Mouse (Mus musculus) C3H10T1/2 (cell line): Measurements from ENCODE around the gene Slc2a9. TPM values are rescaled to one million over a fixed set of nuclear protein-coding genes. Genes with fewer than 3 reads are reported as not detected.

ENCODE experiments used
- polyA plus RNA-seq, 2 experiments: library from polyadenylated mRNA; unstranded; fragments of >200 nt; fragmentation: generic; extraction: Trizol; gene quantifications; one replicate each; pipeline ENCODE4 v1.2.1; 2012; ENCODE audit warnings: missing spikeins in 2 of 2

Gene Slc2a9
- 1 to 10 TPM in 1 of 2 experiments, under 1 TPM in 1; 0.67 to 1.3 TPM for polyA plus RNA-seq

GRCm38 (mm10) chr5:38502992-38503391 lies at the start of gene Slc2a9:
Gene Slc2a9, minus strand, starts transcription at chr5:38503143.

GRCm38 (mm10) chr5:38318966-38319786 lies 183.8 kb downstream of the Slc2a9 start, which contains the start of gene Drd5:
Gene Drd5, plus strand, starts transcription at chr5:38319367.

Other genes starting within 250 kb of the Slc2a9 start
- gene Tmem128, start 243.0 kb downstream of the Slc2a9 start, polyA plus RNA-seq, result 10 to 100 TPM; 10.6 to 16.3 TPM
- under 1 TPM in 1 of 2 experiments, not detected in 1; 0.01 TPM for gene Otop1, start 227.2 kb downstream of the Slc2a9 start, polyA plus RNA-seq
- not detected for gene Drd5, start 183.8 kb downstream of the Slc2a9 start, polyA plus RNA-seq
- gene Wdr1, start 60.1 kb upstream of the Slc2a9 start, polyA plus RNA-seq, result 100 to 1,000 TPM in 1 of 2 experiments, 10 to 100 TPM in 1; 78.1 to 103 TPM
- 1 to 10 TPM in 1 of 2 experiments, under 1 TPM in 1; 0.14 to 2.1 TPM for gene Zfp518b, start 181.7 kb upstream of the Slc2a9 start, polyA plus RNA-seq